Mouse (Mus musculus) hindbrain, embryonic 11.5 days (tissue): ENCODE results near the gene Acnat1. TPM values are rescaled to one million over a fixed set of nuclear protein-coding genes. Genes with fewer than 3 reads are reported as not detected.
"Not testable (repeated sequence)": the region's sequence is repeated elsewhere in the genome, so short reads cannot be mapped to it uniquely, and the experiment has no call there.

ENCODE experiments used
- ATAC-seq: fragments of 200-750 bp; cut with Nextera tagmentation; 2 replicates; pipeline ENCODE4 v1.8.0; 2017; ENCODE audit warnings: mild to moderate bottlenecking, moderate TSS enrichment, moderate library complexity; ENCODE audit not compliant: low FRiP score
- DNase-seq: peaks from one replicate; pipeline ENCODE4 v3.0.0-alpha.2; 2015; ENCODE audit warnings: low spot score
- H3K27ac ChIP-seq: fragments of 300-500 bp; sonication (generic); 2 replicates; pipeline ENCODE4 v1.5.1; 2014; ENCODE audit warnings: mild to moderate bottlenecking, low read depth, low read length
- H3K27me3 ChIP-seq: fragments of 300-500 bp; sonication (generic); 2 replicates; pipeline ENCODE4 v1.6.1; 2014; ENCODE audit warnings: mild to moderate bottlenecking, low read length, moderate library complexity, mixed read lengths; ENCODE audit not compliant: control insufficient read depth, insufficient read depth
- H3K36me3 ChIP-seq: fragments of 300-500 bp; sonication (generic); 2 replicates; pipeline ENCODE4 v1.6.1; 2014; ENCODE audit warnings: mild to moderate bottlenecking, low read length, moderate library complexity, mixed read lengths; ENCODE audit not compliant: control insufficient read depth, insufficient read depth
- H3K4me1 ChIP-seq: fragments of 300-500 bp; sonication (generic); replicated peaks from 2 replicates; pipeline ENCODE4 v1.6.1; 2014; ENCODE audit warnings: low read length, mixed read lengths; ENCODE audit not compliant: control insufficient read depth, insufficient read depth
- H3K4me2 ChIP-seq: fragments of 300-500 bp; sonication (generic); replicated peaks from 2 replicates; pipeline ENCODE4 v1.6.1; 2014; ENCODE audit warnings: mild to moderate bottlenecking, low read depth, low read length
- H3K4me3 ChIP-seq: fragments of 300-500 bp; sonication (generic); 2 replicates; pipeline ENCODE4 v1.5.1; 2014; ENCODE audit warnings: low read depth, low read length
- H3K9ac ChIP-seq: fragments of 300-500 bp; sonication (generic); 2 replicates; pipeline ENCODE4 v1.6.1; 2014; ENCODE audit warnings: low read depth, low read length
- H3K9me3 ChIP-seq: fragments of 300-500 bp; sonication (generic); 2 replicates; pipeline ENCODE4 v1.6.1; 2016; ENCODE audit warnings: low read length; ENCODE audit not compliant: control insufficient read depth
- WGBS: fragments of 180-500 bp; shearing (Covaris S2); extraction: QIAGEN DNeasy Blood & Tissue Kit; methylation state at CpG from one replicate; pipeline ENCODE4 v1.1.7; 2014; 5-methylcytosine and 5-hydroxymethylcytosine counted together
- polyA plus RNA-seq: library from polyadenylated mRNA; unstranded; fragments of >200 nt; fragmentation: Nextera tagmentation; extraction: Ambion mirVana; gene quantifications from 2 replicates; pipeline ENCODE4 v1.2.1, GENCODE M21; 2014

Acnat1 gene
- polyA plus RNA-seq: not detected in 2 replicates

GRCm38 (mm10) chr4:49473435-49474100 is at the start of gene Acnat1:
Gene Acnat1, minus strand, starts transcription at chr4:49473912.
- 57% methylated on average over 3 of the region's 3 CpGs for WGBS
- Histone ChIP-seq H3K4me2 (no peak within 1 kb of the TSS), H3K36me3 (no peaks in the 10 kb centered on the region), H3K27me3 (no peaks in the 10 kb centered on the region), H3K9me3 (no peaks in the 10 kb centered on the region), H3K27ac (no peak within 1 kb of the TSS), H3K9ac (no peak within 1 kb of the TSS), H3K4me1 (no peaks in the 10 kb centered on the region), H3K4me3 (no peak within 1 kb of the TSS)
- no peak for ATAC-seq
- no peak for DNase-seq

- Histone ChIP-seq H3K27me3 (no peaks in the 10 kb centered on the region), H3K9ac (no peak overlapping the region), H3K9me3 (no peaks in the 10 kb centered on the region), H3K4me1 (no peaks in the 10 kb centered on the region), H3K27ac (no peak overlapping the region), H3K36me3 (no peaks in the 10 kb centered on the region), H3K4me3 (no peak overlapping the region), H3K4me2 (no peak overlapping the region)
- 89% methylated on average over 9 of the region's 9 CpGs for WGBS
- DNase-seq (no peak), ATAC-seq (no peak)
Measured at GRCm38 (mm10) chr4:49522576-49522975, 48.9 kb upstream of the Acnat1 start.

GRCm38 (mm10) chr4:49521346-49521745 is 47.6 kb upstream of the Acnat1 start:
- Histone ChIP-seq H3K27ac (no peak overlapping the region), H3K27me3 (no peaks in the 10 kb centered on the region), H3K4me2 (peak overlapping the region; percentile 39), H3K9ac (peak overlapping the region; percentile 47), H3K36me3 (no peaks in the 10 kb centered on the region), H3K9me3 (no peaks in the 10 kb centered on the region), H3K4me3 (peak overlapping the region; percentile 63), H3K4me1 (no peaks in the 10 kb centered on the region)
- DNase-seq (no peak), ATAC-seq (peak; percentile 78)
- WGBS: 1% methylated on average over 17 of the region's 17 CpGs

GRCm38 (mm10) chr4:49520572-49521340 is 47.0 kb upstream of the Acnat1 start, which contains the start of the genes Mrpl50 and Zfp189:
Gene Mrpl50, minus strand, starts transcription at chr4:49521093.
Gene Zfp189, plus strand, starts transcription at chr4:49521176.
- Histone ChIP-seq H3K27me3 (no peaks in the 10 kb centered on the region), H3K27ac (no peak within 1 kb of the TSS), H3K9me3 (no peaks in the 10 kb centered on the region), H3K9ac (peak within 1 kb of the TSS; percentile 65), H3K4me1 (no peaks in the 10 kb centered on the region), H3K4me3 (peak within 1 kb of the TSS; percentile 63), H3K36me3 (no peaks in the 10 kb centered on the region), H3K4me2 (peak within 1 kb of the TSS; percentile 46)
- peak; percentile 94 for DNase-seq
- ATAC-seq: peak; percentile 99
- WGBS: under 1% methylated on average over 41 of the region's 41 CpGs

- H3K9ac ChIP-seq: no peak overlapping the region
- H3K4me2 ChIP-seq: no peak overlapping the region
- peak; percentile 18 for DNase-seq
- no peaks in the 10 kb centered on the region for H3K4me1 ChIP-seq
- H3K9me3 ChIP-seq: no peaks in the 10 kb centered on the region
- H3K36me3 ChIP-seq: no peaks in the 10 kb centered on the region
- ATAC-seq: no peak
- H3K4me3 ChIP-seq: no peak overlapping the region
- 77% methylated on average over 5 of the region's 5 CpGs for WGBS
- H3K27me3 ChIP-seq: no peaks in the 10 kb centered on the region
- H3K27ac ChIP-seq: no peak overlapping the region
Measured at GRCm38 (mm10) chr4:49519476-49519875, 45.8 kb upstream of the Acnat1 start.

- Histone ChIP-seq H3K4me1 (no peaks in the 10 kb centered on the region), H3K4me3 (no peak overlapping the region), H3K36me3 (peaks cover 4% of the 10 kb centered on the region; the same call in 1 of the 2 replicates), H3K4me2 (no peak overlapping the region), H3K27me3 (no peaks in the 10 kb centered on the region), H3K27ac (no peak overlapping the region), H3K9ac (no peak overlapping the region), H3K9me3 (no peaks in the 10 kb centered on the region)
- DNase-seq: no peak
- 97% methylated on average over 6 of the region's 6 CpGs for WGBS
- no peak for ATAC-seq
Measured at GRCm38 (mm10) chr4:49514441-49514840, 40.7 kb upstream of the Acnat1 start.

GRCm38 (mm10) chr4:49512636-49513035 is 38.9 kb upstream of the Acnat1 start:
- Histone ChIP-seq H3K27me3 (no peaks in the 10 kb centered on the region), H3K27ac (no peak overlapping the region), H3K4me2 (no peak overlapping the region), H3K36me3 (peaks cover 4% of the 10 kb centered on the region; the same call in 1 of the 2 replicates), H3K4me3 (no peak overlapping the region), H3K9me3 (no peaks in the 10 kb centered on the region), H3K9ac (no peak overlapping the region), H3K4me1 (no peaks in the 10 kb centered on the region)
- ATAC-seq: no peak
- WGBS: 82% methylated on average over 4 of the region's 4 CpGs
- DNase-seq: no peak

GRCm38 (mm10) chr4:49510236-49510835 is 36.6 kb upstream of the Acnat1 start:
- H3K27me3 ChIP-seq, ATAC-seq, H3K27ac ChIP-seq, H3K36me3 ChIP-seq, DNase-seq, H3K4me1 ChIP-seq, H3K4me3 ChIP-seq, H3K9ac ChIP-seq, H3K9me3 ChIP-seq, H3K4me2 ChIP-seq: not testable (repeated sequence)
- 100% methylated on average over 1 of the region's 1 CpGs for WGBS
